Mouse (Mus musculus) mesoderm, embryonic 11.5 days (tissue): ENCODE measurements around the gene Gm49337.

Source experiments
- DNase-seq: peaks from one replicate; pipeline ENCODE4 v3.0.0-alpha.2; 2012; ENCODE audit warnings: low read depth, low spot score

Gene Gm49337

GRCm38 (mm10) chr4:116329256-116329655 is 156.1 kb downstream of the Gm49337 start:
- no peak for DNase-seq

- no peak for DNase-seq
These were observed 163.1 kb downstream of the Gm49337 start for GRCm38 (mm10) chr4:116336294-116336693.

GRCm38 (mm10) chr4:116342119-116342518 is 168.9 kb downstream of the Gm49337 start:
- peak; percentile 61 for DNase-seq
